Mouse (Mus musculus) ZHBTc4 (cell line): ENCODE measurements at regions not wholly inside any gene's neighbourhood (a gene's known extent, or its start where the extent isn't known, plus 50 kb on each side); places are given as distances from the start of the nearest gene placed in this dataset.
A peak's percentile ranks its signal among the peaks of the same experiment; 100 is the strongest.

Experiments used
- DNase-seq: peaks from one replicate; pipeline ENCODE4 v3.0.0-alpha.2; 2011; ENCODE audit warnings: low read depth, low spot score

- DNase-seq = no peak
Observed at GRCm38 (mm10) chr1:168008216-168008615, 319.2 kb downstream of the Lmx1a start.

GRCm38 (mm10) chr1:168010416-168010815 is 321.4 kb downstream of the Lmx1a start:
- no peak for DNase-seq

GRCm38 (mm10) chr1:168012069-168012468 is 323.0 kb downstream of the Lmx1a start:
- DNase-seq = no peak

GRCm38 (mm10) chr1:168012611-168013010 is 323.6 kb downstream of the Lmx1a start:
- no peak for DNase-seq

- no peak for DNase-seq
Observed at GRCm38 (mm10) chr1:168016375-168016890, 327.4 kb downstream of the Lmx1a start.

GRCm38 (mm10) chr1:168026481-168026880 is 337.4 kb downstream of the Lmx1a start:
- peak; percentile 80 for DNase-seq

- DNase-seq = no peak
Observed at GRCm38 (mm10) chr1:168044765-168045164, 355.7 kb downstream of the Lmx1a start.

GRCm38 (mm10) chr1:168046347-168046746 is 357.3 kb downstream of the Lmx1a start:
- no peak for DNase-seq

- no peak for DNase-seq
Observed at GRCm38 (mm10) chr1:168046749-168047148, 357.7 kb downstream of the Lmx1a start.

GRCm38 (mm10) chr1:168049965-168050364 is 360.9 kb downstream of the Lmx1a start:
- no peak for DNase-seq

GRCm38 (mm10) chr1:168056479-168056878 is 367.4 kb downstream of the Lmx1a start:
- DNase-seq = peak; percentile 64

- DNase-seq = peak; percentile 60
Observed at GRCm38 (mm10) chr1:168057479-168057878, 368.4 kb downstream of the Lmx1a start.

GRCm38 (mm10) chr1:168058769-168059168 is 369.7 kb downstream of the Lmx1a start:
- no peak for DNase-seq

- DNase-seq = no peak
Observed at GRCm38 (mm10) chr1:168064065-168064664, 367.9 kb downstream of the Pbx1 start.

GRCm38 (mm10) chr1:168065598-168066041 is 366.4 kb downstream of the Pbx1 start:
- peak; percentile 50 for DNase-seq

GRCm38 (mm10) chr1:168066810-168067209 is 365.3 kb downstream of the Pbx1 start:
- DNase-seq = no peak

- no peak for DNase-seq
Observed at GRCm38 (mm10) chr1:168068003-168068919, 363.8 kb downstream of the Pbx1 start.

- DNase-seq = no peak
Observed at GRCm38 (mm10) chr1:168068920-168069590, 363.0 kb downstream of the Pbx1 start.
